Mouse (Mus musculus) kidney, postnatal 4 days (tissue): Measurements from ENCODE around the gene Asic2.

ENCODE experiments used
- DNase-seq, 2 experiments: peaks; one replicate each; pipeline ENCODE4 v3.0.0; 2021; ENCODE audit warnings: mixed read lengths in 2 of 2

Gene Asic2

GRCm38 (mm10) chr11:81968401-81968881, at the start of gene Asic2:
Gene Asic2, minus strand, starts transcription at chr11:81968457.
- peak in 1 of 2 experiments; percentile 8 for DNase-seq

DNA sequence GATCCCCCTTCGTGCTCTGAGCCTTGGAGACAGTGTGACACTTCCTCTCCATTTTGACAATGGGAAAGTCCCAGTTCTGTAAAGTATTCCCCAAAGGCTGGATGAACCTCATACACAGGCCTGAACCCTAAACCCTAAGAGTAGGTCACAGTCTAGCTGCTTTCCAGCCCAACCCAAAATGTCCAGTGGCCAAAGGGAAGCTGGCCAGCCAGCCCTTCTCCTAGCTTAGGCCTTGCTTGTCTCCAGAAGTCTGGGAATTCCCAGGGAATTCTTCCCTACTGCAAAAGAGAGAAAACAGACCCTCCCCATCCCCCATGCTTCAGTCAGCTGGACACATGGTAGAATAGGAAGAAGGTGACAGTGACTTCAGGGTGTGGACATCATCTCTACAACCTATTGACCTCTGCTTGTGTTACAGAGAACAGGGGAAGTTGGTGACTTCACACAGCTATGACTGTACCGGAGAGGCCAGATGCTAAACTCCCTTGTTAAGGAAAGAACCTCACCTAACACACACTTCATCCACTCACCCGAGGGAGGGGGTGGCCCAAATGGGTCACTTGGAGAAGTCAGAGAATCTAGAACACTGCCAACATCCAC, 48.0 kb upstream of the Asic2 start:
- no peak for DNase-seq

- no peak for DNase-seq
These were observed 46.8 kb upstream of the Asic2 start for GRCm38 (mm10) chr11:82015066-82015465.

- DNase-seq = no peak
These were observed 45.5 kb upstream of the Asic2 start for GRCm38 (mm10) chr11:82013756-82014155.

DNA sequence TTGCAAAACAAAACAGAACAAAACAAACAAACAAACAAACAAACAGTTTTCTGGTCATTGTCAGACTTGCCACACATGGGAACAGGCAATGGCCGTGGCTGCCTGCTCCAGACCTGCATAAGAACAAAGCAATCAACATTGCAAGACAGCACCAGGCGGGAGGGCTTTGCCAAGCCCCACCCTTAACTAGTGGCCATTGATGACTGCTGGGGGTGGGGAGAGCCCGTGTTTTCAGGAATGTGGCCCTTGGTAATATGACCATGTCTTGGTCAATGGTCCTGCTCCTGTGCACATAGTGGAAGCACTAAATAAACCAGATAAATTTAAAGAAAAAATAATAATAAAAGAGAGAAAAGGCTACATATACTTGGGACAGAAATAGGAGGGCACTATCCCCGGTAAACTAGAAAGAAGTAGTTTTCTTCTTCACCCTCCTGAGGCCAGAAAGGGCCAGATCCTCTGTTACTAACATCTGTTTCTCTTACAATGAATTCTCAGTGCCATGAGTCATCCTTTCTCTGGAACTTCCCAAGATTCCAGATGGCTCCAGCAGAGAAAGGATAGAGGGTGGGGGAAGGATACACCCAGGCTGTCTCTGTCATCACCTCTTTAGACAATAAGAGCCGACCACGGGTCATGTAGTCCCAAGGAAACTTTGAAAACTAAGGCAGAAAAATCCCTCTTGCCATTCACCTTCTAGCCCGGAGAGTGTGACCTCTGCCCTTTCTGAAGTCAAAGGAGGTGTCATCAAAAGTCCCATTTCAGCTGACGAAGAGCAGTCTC, 43.3 kb upstream of the Asic2 start:
- DNase-seq = no peak

DNA sequence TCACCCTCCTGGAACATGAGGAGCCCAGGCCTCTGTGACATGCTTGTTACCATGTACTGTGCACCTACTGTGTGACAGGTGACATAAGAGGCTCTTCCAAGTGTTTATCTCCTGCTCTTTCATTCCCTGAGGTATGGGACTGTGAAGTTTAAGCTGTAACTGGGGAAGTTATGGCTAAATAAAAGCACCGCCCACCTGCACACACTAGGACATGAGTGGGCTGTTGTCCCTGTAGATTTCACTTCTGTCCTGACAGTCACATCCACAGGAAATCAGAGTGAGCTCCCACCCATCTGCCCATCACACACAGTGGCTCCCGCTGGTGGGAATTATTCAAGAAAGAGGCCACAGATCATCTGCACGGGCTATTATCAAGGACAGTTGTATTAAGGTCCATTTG, 41.9 kb upstream of the Asic2 start:
- DNase-seq = no peak

DNA sequence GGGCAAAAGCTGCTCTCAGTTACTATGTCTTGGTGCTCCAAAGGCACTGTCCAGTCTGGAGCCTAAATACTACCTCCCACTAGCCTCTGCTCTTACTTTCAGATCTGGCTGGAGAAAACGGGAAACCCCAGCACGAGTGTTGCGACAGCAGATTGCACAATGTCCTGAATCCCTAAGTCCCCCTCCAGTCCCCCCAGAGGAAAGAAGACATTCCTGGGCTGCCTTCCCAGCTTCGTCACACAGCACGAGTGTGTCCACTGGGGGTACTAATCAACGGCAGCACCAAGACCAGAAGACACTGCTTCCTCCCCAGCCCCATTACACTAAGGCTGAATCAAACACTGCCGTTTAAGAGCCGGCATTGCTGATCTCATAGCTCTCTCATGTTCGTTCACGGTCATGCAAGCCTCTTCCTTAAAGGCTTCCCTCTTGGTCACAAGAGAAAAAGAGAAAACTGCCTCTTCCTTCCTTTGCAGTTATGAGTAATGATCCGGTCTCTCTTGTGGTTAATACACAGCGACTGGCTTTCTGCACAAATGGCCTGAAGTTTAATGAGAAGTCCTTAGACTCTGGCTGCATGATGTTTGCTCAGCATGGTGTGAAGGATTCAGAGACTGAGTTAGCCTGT, 38.7 kb upstream of the Asic2 start:
- peak; percentile 56 to 65 for DNase-seq

DNA sequence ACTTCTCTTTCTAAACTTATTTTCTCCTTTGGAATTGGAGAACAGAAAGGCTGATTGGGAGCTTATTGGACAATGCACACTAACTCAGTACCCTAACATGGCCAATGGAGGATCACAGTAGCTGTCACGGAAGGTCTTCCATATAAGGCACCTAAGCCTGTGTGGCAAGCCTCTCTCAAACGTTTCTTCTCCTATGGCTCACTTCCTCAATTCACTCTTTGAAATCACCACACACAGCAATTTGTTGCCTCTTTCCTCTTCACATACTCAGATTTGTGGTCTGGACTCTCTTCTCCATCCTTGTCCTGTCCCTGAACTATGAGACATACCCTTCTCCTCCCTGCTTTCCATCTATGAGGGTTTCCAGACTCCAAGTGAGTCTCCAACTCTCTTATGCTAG, 36.6 kb upstream of the Asic2 start:
- no peak for DNase-seq

DNA sequence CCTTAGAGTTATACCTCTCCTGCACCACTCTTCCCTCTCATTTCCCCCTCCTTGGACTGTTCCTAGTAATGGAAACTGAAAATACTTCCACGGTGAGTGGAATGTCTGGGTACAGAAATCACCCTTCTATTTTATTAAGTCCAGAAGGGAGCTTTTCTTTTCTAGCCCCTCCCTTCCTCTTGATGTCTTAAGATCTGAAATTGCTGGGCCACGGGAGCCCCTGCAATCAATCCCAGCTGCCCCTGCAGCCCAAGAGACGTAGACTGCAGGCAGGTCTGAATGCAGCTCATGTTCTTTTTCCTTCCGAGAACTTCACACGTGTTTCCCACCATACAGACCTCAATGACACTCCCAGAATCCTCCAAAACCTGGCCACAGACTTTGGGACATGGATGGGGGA, 32.3 kb upstream of the Asic2 start:
- no peak for DNase-seq

DNA sequence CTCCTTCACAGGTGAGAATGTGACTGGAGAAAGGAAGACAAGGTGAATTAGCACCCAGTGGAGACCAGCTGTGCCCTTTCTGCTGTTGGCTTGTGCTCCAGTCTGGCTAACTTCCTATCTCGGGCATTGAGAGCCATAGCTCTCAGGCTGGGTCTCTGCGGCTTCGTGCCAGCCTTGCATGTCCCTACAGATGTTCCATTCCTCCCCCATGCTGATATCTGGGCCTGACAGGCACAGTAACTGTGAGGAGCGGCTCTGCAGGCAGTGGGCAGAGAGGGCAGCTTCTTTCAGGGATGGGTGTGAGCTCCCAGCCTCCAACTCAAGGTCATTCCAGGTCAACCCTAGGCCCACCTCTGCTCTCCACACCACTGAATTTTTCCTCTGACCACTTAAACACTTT, 31.2 kb upstream of the Asic2 start:
- DNase-seq = no peak

DNA sequence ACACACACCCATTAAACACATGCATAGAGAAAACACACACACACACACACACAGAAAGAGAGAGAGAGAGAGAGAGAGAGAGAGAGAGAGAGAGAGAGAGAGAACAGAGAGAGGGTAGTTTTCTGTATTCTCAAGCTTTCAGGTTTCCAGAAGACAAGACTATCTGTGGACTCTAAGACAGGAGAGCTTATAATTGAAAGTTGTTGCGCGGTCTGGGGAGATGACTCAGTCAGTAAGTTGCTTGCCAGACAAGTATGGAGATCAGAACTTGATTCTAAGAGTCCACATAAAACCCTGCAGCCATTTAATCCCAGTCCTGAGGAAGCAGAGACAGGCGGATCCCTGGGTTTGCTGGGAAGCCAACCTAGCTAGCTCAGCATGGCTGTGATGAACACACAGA, 30.4 kb upstream of the Asic2 start:
- DNase-seq = no peak

GRCm38 (mm10) chr11:81997085-81997484, 28.8 kb upstream of the Asic2 start:
- no peak for DNase-seq

GRCm38 (mm10) chr11:81996172-81996841, 28.1 kb upstream of the Asic2 start:
- peak; percentile 76 to 79 for DNase-seq

- peak; percentile 64 to 70 for DNase-seq
These were observed 14.9 kb upstream of the Asic2 start for GRCm38 (mm10) chr11:81983146-81983545.

DNA sequence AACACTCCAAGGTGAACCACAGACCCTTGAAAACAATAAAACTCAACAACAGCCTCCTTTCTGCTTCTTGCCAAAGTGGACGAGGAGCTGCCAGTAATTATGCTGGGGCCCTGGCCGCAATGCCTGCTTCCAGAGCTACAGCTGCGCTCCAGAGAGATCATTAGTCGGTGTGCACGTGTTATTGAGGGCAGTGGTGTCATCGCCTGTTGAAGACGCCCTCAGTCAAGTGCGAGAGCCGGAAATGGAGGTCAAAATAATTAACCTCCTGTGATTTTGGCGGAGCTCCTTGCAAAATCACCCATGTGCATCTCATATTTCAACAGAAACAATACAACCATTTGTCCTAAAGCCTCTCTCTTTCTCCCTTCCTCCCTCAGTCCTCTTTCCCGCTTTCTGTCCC, 13.9 kb upstream of the Asic2 start:
- DNase-seq = peak; percentile 12 to 22

DNA sequence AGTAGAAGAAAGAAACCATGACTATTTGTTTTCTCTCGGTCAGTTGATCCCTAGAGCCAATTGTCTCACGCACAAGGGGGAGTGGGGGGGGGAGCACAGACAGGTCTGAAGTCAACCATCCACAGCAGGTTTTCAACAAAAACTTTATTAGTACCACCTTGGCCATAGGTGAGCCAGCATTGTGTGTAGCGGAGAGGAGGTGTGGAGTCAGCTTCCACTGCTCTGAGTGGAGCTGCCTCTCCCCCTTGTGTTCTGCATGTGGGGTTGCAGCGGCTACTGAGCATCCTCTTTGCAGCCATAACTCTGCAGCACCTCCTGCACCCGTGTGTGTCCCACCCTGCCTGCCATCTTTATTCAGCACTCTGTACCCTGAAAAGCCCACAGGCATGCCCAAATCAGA, 6.3 kb upstream of the Asic2 start:
- peak; percentile 19 to 38 for DNase-seq

- no peak for DNase-seq
These were observed 5.4 kb upstream of the Asic2 start for GRCm38 (mm10) chr11:81973699-81974098.

- no peak for DNase-seq
These were observed 3.8 kb upstream of the Asic2 start for GRCm38 (mm10) chr11:81972044-81972443.

DNA sequence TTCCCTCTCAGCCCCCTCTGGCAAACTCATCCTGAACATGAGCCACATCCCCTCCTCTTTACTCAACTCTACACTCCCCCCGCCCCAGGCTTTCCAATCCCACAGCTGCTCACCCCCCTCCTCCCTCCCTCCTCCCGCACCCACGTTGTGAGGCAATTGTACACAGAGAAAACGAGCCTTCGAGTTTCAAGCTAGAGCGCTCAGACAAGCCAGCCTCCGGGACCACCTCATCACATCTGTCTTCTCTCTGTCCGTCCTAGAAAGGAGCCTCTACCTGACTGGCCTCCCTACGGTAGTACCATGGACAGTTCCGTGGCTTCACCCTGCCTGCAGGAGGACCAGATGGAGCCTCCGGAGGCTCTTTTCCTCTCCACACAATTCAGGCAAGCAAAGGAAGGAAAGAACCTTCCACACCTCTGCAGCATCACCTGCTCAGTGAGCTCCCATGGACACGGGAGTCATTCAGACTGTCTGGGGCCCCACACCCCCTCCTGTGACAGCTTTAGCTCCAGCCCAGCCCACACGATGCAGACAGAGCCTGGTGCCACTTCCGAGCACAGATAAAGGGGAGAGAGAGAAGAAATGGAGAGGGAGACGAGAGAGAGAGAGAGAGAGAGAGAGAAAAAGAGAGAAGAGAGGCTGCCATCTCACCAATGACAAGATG, 1.5 kb downstream of the Asic2 start:
- peak; percentile 76 to 80 for DNase-seq

- DNase-seq = no peak
These were observed 2.3 kb downstream of the Asic2 start for GRCm38 (mm10) chr11:81965653-81966625.

DNA sequence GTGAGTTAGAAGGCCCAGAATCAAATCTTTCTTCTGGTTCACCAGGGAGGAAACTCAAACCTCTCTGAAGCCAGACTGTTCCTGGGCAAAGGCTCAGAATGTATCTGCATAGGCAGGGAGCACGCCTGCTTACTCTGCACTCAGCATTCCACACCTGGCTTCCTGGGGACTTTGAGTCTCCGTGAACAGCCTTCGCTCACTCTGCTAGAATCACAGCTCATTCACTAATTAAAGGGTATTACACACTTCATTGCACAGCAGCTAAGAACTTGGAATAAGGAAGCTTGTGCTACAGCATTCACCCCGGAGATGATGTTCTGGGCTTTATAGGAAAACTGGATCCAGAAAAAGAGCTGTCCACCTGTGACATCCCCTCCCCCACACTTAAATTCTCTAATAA, 3.7 kb downstream of the Asic2 start:
- DNase-seq = no peak

- DNase-seq = no peak
These were observed 13.9 kb downstream of the Asic2 start for GRCm38 (mm10) chr11:81954398-81954797.
